Mouse (Mus musculus) heart, postnatal 4 days (tissue): ENCODE measurements around the gene Ints11. TPM values are rescaled to one million over a fixed set of nuclear protein-coding genes. Genes with fewer than 3 reads are reported as not detected.
A peak's percentile ranks its signal among the peaks of the same experiment; 100 is the strongest.

Experiments
- DNase-seq: peaks from one replicate; pipeline ENCODE4 v3.0.0; 2021
- total RNA-seq, 2 experiments: library from RNA; stranded (reverse); gene quantifications; 2 replicates each; pipeline ENCODE4 v1.2.3; 2021

The Ints11 gene
- 10 to 100 TPM; 16.0 to 19.2 TPM for total RNA-seq

DNA sequence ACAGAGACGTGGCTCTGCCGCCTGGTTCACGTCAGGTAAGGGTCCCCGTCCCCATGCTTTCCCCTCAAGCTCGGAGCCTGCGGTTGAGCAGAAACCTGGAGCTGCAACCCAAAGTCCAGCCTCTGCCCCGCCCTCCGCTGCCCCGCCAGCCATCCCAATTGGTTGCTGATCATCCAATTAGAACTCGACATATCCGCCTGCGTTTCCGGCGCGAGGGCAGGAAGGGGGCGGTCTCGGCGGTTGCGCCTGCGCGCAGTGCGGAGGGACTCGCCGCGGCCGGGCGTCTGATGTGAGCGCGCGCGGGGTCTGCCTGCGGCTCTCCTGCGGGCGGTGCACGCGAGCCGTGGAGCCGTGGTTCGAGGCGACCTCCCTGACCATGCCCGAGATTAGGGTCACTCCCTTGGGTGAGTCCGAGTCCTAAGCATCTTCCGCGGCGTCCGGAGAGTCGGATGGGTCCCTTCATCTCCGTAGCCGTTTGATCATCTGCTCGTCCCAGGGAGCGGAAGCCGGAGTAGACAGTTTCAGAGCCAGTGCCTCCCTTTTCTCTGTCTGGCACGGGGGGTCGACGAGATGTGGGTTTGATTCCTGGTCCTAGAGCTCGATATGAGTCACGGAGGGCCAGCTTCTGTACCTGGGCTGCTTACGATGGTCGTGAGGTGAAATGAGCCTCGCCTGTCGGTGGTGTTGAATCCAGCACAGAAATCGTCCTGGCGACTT, at the start of gene Ints11, which contains the start of gene Cptp:
Gene Ints11 (plus strand): TSS at position 230 of the 717 bp plus-strand sequence.
Gene Cptp (minus strand): TSS at position 124 of the 717 bp plus-strand sequence.
- peak; percentile 98 for DNase-seq

DNA sequence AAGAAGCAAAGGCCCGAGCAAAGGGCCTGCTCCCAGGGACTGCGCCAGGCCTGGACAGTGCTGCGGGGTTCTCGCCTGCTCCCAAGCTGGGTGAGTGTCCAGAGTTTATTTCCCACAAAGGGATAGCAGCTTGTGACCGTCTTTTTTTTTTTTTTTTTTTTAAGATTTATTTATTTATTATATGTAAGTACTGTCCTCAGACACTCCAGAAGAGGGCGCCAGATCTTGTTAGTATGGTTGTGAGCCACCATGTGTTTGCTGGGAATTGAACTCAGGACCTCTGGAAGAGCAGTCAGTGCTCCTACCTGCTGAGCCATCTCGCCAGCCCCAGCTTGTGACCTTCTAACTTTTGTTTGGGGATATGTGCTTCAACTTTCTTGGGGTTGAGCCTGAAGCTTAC, 48.3 kb upstream of the Ints11 start:
- DNase-seq, result peak; percentile 51

DNA sequence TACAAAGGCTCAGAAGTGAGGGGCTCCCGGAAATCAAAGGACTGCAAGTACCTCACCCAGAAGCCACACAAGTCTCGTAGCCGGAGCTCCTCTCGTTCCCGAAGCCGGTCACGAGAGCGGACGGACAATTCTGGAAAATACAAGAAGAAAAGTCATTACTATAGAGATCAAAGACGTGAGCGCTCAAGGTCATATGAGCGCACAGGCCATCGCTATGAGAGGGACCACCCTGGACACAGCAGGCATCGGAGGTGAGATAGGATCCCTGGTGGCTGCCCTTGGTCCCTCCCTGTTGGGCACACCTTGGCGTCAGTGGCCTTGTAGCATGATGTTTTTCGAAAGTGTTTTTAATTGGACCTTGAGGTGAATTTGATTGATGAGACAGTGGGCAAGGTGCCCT, 45.9 kb upstream of the Ints11 start:
- no peak for DNase-seq

DNA sequence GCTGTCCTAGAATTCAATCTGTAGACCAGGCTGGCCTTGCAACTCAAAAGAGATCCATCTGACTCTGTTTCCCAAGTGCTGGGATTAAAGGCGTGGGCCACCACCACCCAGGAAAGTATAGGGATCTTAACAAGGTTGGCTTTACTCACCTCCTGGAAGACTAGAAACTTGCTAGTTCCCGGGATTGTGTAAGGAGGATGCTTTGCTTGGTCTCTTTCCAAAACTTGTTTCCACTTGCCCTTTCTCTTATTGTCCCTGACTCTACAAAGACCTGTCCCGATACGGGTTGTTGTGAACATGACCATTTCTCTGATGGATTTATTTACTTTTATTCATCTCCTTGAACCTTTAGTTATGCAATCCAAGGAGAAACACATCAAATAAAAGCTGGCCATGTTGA, 39.5 kb upstream of the Ints11 start:
- DNase-seq, result no peak

DNA sequence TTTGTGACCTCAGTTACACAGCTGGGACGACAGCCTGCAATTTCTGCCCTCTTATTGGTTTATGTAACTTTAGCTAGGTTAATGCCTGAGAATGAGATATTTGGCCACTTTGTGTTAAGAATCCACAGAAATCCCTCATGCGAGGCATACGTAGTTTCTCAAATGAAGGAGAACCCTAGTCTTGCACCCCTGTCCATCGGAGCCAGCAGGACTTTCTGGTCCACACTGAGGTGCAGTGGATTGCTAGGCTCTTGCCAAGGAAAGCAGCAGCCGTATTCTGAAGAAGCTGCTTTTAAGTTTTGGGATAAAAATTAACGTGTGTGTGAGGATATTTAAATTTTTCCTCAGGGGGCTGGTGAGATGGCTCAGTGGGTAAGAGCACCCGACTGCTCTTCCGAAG, 38.8 kb upstream of the Ints11 start:
- no peak for DNase-seq

DNA sequence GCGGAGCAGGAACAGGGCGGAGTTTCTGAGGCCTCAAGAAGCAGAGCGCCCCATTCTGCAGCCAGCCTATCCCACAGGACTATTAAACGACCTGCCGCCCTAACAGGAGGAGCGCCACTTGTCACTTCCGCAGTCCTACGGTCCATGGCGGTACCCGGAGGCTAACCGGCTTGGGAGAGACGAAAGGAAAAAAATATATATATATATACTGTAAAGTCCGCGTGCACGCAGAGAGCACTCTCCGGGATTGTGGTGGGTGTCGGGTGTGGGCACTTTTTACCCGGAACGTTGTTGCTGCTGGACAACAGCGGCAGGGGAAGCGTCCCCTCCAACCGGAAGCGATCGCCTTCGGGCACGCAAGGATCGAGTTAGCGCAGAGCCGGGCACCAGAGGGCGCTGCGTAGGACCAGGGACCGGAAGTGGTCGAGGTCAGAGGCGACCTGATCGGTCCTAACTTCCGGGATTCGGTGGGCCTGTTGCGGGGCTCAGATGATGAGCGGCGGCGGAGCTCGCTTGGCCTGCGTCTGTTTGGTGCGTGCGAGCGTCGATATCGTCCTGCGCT, 38.1 kb upstream of the Ints11 start, which contains the start of gene Aurkaip1:
Gene Aurkaip1 (plus strand): TSS at position 68 of the 562 bp plus-strand sequence.
- peak; percentile 98 for DNase-seq

DNA sequence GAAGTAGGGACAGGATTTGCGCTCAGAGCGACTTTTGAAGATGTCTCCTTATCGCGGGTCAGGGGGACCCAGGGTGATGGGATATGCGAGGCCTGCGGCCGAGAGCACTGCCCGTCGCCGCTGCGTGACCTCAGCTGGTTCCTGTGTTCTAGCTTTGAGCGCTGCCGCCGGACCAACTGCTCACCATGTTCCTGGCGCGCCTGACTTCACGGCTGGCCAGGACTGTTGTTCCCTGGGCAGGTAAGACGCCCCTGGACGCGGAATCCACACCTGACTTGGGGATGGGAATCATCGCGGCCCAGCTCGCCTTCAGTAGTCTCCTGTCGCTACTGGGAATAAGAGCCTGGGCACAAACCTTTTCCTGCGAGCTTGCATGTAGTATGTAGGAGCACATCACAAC, 37.5 kb upstream of the Ints11 start:
- no peak for DNase-seq

DNA sequence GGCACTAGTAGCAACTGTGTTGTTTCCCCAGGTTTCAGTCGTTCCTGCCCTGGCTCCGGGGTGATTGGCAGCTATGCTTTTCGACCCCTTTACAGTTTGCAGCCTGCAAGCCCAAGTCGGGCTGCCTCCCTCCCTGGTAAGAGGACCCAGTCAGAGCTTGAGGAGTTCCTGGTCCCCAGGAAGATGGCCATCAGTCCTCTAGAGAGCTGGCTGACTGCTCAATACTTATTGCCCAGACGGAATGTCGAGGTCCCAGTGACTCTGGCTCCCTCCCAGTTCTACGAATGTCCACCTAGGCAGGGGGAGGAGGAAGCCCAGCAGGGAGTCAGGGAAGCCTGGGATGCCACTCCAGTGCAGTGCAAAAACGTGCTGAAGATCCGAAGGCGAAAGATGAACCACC, 37.0 kb upstream of the Ints11 start:
- DNase-seq, result no peak

DNA sequence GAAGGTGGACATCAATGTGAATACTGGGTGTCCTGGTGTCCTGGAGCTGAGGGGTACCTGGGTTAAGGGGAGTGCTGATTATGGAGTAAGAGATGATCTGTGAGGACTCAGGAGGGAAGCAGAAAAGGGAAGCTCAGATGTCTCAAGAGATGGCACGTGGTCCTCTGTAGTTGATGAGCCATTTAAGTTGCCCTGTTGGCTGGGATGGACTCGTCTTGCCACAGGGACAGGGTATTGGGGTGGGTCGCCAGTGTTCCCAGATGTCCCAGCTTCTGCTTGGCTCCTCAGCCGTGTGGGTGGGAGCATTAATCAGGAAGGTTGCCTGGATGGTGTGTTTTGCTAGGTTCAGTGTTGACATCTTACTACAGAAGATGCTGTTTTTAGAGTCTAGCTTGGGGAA, 36.1 kb upstream of the Ints11 start:
- DNase-seq, result no peak

DNA sequence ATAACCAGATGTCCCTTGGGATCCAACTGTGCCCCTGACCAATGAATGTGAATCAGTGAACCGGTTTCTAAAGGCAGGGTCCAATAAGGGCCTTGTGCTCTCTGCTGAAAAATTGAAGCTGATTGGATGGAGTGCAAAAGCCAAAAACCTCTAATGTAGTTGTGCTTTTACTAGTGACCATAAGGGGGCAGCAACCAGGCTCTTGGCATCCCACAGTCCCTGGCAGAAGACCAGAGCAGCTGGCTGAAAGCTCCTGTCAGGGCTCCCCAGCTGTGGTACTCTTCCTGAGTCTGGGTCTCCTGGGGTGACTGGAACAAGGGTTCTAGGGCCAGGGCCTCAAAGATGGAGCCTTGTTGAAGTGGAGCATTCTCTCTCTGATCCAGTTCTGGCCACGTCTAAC, 35.5 kb upstream of the Ints11 start:
- DNase-seq, result peak; percentile 92

DNA sequence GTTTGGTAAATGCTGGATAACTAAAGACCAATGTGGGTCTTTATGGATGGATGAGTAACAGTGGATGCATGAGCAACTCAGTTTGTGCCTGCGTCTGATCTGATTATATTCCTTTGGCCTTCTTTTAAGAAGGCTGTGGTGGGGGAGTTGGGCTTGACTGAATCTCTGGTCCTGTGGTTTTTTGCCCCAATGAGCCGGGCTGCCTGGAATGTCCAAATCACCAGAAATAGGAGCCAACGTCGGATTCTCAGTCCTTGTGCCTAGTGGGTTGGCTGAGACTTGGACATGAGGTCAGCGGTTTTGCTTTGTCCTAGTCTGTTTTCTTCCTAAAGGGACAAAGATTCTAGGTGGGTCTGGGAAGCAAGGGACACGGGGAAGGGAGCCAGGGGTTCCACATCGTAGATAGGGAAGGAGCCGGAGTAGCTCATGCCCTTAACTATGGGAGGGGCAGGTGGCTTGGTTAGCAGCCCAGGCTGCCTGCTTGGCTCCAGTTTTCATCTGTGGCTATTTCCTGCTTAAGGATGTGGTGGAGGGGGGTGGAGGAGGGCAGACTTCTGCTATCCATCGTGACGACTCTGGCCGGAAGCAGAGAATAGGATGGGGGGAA, 31.8 kb upstream of the Ints11 start:
- peak; percentile 62 for DNase-seq

DNA sequence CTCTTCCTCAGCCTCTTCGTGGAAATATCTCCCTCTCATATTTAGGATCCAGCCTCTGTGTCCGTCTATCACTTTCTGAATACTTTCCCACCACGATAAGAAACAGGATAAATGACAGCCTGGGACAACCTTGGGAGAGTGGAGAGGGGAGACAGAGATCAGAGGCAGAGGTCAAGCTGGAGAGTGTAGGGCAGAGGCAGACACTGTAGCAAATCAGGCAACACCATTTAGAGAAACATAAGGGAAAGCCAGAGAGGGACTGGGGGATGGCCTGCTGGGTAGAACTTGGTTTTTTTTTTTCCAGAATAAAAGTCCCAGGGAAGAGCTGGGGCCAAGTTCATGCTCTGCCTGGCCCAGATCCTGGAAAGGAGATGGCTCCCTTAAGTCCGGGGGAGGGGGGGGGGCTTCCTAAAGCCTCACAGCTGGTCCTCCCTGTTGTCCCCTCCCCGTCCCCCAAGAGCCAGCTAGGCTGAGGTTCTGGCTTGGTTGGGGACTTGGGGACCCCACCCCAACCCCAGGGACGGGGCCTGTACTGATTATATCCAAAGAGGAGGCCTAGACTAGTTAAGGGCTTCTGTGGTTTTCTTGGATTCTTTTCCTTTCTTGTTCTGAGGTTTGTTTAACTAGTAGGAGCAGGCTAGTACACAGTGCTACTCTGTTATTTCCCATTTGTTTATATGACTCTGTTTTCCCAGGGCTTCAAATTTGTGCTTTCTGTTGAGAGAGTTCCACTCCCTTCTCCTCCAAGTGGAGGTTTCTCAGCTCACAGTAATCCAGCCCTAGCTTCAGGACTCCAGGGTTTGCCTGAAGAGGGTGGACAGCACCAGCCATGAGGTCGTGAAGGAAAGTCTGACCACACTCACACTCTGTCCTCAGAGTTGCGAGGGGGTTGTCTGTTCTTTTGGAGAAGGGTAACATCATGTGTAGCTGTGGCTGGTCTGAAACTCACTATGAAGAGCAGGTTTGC, 30.9 kb upstream of the Ints11 start:
- peak; percentile 52 for DNase-seq

DNA sequence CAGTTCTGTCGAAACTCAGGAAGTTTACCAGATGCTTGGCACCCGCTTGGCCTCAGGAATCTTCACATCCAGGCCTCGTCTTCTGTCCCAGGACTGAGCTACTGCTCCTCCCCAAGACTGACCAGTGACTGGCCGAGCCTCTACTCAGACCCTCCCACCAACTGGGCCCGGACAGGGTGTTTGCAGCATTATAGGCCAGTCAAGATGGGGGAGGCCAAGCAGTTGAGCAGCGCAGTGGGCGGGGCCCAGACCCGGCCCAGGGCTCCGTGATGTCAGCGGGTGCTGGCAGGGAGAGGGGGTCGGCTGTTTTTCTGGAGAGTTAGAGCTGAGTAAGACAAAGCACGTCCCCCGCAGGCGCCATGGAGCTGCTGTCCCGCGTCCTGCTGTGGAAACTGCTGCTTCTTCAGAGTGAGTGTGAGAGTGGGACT, 29.8 kb upstream of the Ints11 start, which contains the start of gene Mxra8:
Gene Mxra8 (plus strand): TSS at position 198 of the 428 bp plus-strand sequence.
- peak; percentile 90 for DNase-seq

DNA sequence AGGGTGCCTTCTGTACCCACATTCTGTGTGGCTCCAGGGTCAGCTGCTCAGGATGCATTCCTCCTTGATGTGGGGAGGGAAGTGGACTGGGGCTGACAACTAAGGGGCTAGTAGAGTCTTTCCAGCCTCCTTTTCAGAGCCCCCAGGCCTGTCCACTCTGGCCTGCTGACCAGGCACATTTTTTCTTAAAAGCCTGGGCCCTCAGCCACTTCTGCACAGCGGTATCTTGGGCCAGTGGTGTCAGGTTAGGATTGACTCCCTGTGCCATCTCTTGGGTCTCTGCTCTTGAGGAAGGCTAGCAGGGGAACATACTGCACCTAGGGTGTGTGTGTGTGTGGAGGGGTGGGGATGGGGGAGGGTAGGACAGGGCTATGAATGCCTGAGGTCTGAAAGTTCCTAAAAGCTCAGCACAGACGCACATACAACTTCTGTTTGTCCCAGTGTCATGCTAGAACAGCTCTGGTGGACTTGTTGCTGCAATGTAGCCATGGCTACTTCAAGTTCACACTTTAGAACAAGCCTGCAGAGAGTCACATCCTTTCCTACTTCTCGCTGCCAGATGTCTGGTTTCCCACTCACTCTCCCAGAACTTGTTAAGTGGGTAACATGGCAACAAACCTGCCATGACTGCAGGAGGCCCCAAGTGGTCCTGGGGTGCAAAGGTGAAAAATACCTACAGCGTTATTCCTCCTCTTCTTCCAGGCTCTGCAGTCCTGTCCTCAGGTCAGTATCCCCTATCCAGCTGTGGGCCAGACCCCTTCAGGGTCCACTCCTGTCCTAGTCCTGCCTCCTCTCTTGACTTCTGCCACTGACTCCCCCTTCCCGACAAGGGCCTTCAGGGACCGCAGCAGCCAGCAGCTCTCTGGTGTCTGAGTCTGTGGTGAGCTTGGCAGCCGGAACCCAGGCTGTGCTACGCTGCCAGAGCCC, 29.0 kb upstream of the Ints11 start:
- DNase-seq, result no peak

DNA sequence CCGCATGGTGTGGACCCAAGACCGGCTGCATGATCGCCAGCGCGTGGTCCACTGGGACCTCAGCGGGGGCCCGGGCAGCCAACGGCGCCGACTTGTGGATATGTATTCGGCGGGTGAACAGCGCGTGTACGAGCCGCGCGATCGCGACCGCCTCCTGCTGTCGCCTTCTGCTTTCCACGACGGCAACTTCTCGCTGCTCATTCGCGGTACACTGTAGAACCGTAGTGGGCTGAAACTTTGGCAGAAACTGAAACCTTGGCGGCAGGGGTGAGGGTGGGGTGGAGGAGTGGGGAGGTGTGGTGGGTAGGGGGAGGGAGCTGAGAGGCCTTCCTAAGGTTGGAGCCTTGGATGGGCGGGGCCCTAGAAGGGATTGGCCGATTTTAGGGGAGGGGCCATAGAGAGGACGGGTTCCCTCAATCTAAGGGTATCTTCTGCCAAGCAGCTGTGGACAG, 28.3 kb upstream of the Ints11 start:
- DNase-seq, result peak; percentile 73

DNA sequence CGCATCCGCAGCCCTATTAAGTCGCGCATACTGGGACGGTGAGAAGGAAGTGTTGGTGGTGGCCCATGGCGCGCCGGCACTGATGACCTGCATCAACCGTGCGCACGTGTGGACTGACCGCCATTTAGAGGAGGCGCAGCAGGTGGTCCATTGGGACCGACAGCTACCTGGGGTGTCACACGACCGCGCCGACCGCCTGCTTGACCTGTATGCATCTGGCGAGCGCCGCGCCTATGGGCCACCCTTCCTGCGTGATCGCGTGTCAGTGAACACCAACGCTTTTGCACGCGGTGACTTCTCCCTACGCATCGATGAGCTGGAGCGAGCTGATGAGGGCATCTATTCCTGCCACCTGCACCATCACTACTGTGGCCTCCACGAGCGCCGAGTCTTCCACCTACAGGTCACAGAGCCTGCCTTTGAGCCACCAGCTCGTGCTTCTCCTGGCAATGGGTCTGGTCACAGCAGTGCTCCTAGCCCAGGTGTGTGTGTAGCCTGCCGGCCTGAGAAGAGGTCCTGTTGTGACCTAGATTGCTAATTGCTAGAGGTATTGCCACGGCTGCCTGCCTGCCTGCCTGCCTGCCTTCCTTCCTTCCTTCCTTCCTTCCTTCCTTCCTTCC, 27.6 kb upstream of the Ints11 start:
- DNase-seq, result no peak

DNA sequence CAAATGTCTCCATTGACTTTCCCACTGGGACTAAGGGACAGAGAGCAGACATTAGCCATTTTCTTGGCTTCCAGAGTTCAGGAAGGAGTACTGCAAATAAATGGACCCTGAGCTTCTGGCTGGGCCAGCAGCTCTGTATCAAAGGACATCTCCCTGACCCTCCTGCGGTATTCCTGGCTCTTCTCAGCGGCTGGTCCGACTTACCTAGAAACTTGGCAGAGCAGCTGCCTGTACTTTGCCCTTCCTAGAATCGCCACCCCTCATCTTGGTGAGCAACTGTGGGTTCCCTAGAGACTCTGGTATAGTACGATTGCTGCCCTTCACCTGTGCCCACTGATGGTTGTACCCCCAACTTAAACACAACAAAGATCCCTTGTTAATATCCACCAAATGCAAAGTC, 26.1 kb upstream of the Ints11 start:
- no peak for DNase-seq

DNA sequence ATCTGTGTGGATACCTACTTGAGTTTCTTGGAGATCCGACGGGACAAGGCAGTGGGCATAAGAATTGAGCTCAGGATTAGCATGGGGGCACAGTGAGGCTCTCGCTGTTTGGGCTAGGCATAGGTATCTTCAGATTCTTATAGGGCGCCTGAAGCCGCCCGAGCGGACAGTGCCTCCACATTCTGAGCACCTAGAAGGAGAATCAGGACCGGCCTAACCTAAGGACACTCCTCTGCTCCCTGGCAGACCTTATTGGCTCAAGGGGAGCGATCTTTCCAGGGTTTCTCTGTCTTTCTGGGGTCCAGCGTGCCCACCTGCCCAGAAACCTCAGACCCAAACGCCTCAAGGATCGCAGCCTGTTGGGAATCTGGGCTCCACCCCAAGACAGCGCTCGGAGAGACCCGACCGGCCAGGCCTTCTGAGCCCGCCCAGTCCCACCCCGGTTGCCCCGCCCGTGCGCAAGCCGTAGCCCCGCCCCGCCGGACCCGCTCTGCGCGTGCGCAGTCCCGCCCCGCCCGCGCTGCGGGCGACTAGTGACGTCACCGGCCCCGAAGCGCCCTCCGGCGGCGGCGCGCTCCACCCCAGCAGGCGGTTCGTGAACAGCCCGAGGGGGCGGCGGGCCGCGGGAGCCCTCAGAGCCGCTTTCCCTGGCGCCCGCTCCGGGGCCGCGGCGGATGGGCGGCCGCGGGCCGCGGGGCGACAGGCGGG, 22.3 kb upstream of the Ints11 start, which contains the start of gene Dvl1:
Gene Dvl1 (plus strand): TSS at position 532 of the 708 bp plus-strand sequence.
- DNase-seq, result peak; percentile 98

DNA sequence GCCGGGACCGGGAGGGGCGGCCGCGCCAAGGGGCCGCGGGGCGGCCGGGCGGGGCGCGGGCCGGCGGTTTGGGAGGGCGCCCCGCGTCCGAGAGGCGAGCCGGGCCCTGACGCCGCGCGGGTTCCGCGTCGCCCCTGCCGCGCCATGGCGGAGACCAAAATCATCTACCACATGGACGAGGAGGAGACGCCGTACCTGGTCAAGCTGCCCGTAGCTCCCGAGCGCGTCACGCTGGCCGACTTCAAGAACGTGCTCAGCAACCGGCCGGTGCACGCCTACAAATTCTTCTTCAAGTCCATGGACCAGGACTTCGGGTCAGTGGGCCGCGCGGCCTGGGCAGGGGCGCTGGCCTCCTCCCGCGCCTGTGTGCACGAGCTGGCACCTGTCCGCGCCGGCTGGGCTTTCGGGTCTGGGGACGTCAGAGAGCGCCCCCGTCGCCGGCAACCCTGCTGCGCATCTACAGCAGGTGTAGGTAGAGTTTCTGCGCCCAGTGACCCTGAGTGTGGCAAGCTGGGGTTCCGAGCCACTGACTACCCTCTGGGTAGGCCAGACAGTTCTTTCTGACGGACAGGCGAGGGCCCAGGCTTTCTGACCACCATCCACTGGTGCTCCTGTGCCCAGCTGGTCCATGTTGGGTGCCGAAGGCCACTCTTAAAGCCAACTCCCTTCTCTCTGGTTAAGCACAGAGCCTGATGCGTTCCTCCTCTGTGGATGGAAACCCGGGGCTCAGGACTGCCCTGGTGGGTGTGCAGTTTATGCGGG, 21.6 kb upstream of the Ints11 start:
- peak; percentile 47 for DNase-seq
